Mouse (Mus musculus) midbrain, embryonic 12.5 days (tissue): ENCODE data around the gene Tmem242. TPM values are rescaled to one million over a fixed set of nuclear protein-coding genes. Genes with fewer than 3 reads are reported as not detected.

Source experiments
- ATAC-seq: fragments of 200-750 bp; cut with Nextera tagmentation; 2 replicates; pipeline ENCODE4 v1.8.0; 2017; ENCODE audit warnings: low read depth, moderate TSS enrichment, moderate library complexity; ENCODE audit not compliant: low FRiP score
- H3K27ac ChIP-seq: fragments of 300-500 bp; sonication (generic); replicated peaks from 2 replicates; pipeline ENCODE4 v1.5.1; 2016; ENCODE audit warnings: mild to moderate bottlenecking
- H3K27me3 ChIP-seq: fragments of 300-500 bp; sonication (generic); 2 replicates; pipeline ENCODE4 v1.6.1; 2016; ENCODE audit warnings: mild to moderate bottlenecking
- H3K36me3 ChIP-seq: fragments of 300-500 bp; sonication (generic); 2 replicates; pipeline ENCODE4 v1.6.1; 2016
- H3K4me1 ChIP-seq: fragments of 300-500 bp; sonication (generic); 2 replicates; pipeline ENCODE4 v1.6.1; 2016
- H3K4me2 ChIP-seq: fragments of 300-500 bp; sonication (generic); replicated peaks from 2 replicates; pipeline ENCODE4 v1.6.1; 2016; ENCODE audit warnings: mild to moderate bottlenecking, moderate library complexity
- H3K4me3 ChIP-seq: fragments of 300-500 bp; sonication (generic); 2 replicates; pipeline ENCODE4 v1.5.1; 2016; ENCODE audit warnings: mild to moderate bottlenecking
- H3K9ac ChIP-seq: fragments of 300-500 bp; sonication (generic); replicated peaks from 2 replicates; pipeline ENCODE4 v1.6.1; 2016; ENCODE audit warnings: mild to moderate bottlenecking, moderate library complexity
- H3K9me3 ChIP-seq: fragments of 300-500 bp; sonication (generic); 2 replicates; pipeline ENCODE4 v1.6.1; 2016; ENCODE audit warnings: mild to moderate bottlenecking
- WGBS: fragments of 180-500 bp; shearing (Covaris S2); methylation state at CpG from one replicate; pipeline ENCODE4 v1.1.7; 2016; 5-methylcytosine and 5-hydroxymethylcytosine counted together
- polyA plus RNA-seq: library from polyadenylated mRNA; unstranded; fragments of >200 nt; fragmentation: Nextera tagmentation; extraction: Ambion mirVana; gene quantifications from 2 replicates; pipeline ENCODE4 v1.2.1, GENCODE M21; 2016

Gene Tmem242
- polyA plus RNA-seq, 1 experiment from 2014 or later: 122 TPM

DNA sequence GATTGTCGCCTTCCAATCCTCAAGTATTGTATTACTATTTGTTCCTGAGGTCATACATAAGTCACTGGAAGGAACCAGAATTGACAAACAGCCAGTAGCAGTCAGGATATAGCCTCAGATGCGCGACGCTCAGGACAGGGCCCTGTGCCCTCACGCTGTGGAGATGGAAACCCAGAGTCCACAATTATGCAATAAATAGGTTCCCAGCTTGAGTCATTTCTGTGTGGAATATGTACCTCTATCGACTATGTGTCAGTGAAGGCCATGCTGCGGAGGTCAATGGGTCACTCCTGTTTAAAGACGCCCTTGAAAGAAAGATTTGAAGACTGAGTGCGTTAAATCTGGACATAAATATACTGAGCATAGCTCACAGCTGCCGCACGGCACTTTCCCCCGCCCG lies 26.7 kb downstream of the Tmem242 start:
- H3K4me3 ChIP-seq: no peak overlapping the region
- no peak overlapping the region for H3K9ac ChIP-seq
- 88% methylated on average over 13 of the region's 13 CpGs for WGBS
- no peak overlapping the region for H3K27ac ChIP-seq
- H3K27me3 ChIP-seq: no peaks in the 10 kb centered on the region
- H3K4me1 ChIP-seq: no peaks in the 10 kb centered on the region
- H3K9me3 ChIP-seq: no peaks in the 10 kb centered on the region
- peaks cover 13% of the 10 kb centered on the region for H3K36me3 ChIP-seq
- no peak overlapping the region for H3K4me2 ChIP-seq
- no peak for ATAC-seq

DNA sequence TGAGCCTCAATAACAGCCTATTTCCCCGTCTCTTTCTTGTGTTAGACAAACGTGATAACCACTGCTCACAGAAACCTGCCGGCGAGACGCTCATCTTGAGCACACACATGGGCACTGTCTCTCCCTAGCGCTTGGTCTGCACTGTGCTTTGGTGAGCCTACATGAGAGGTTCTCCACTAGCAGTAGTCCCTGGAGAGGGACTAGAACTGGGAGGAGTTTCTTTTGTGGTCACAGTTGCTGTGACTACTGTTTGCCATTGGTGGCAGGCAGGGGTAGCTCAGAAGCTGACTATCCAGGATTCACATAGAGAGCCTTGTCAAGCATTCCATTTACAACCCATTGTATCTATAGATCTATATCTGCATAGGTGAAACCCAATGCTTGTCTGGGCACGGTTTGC lies 27.3 kb downstream of the Tmem242 start:
- peaks cover 7% of the 10 kb centered on the region for H3K36me3 ChIP-seq
- ATAC-seq: no peak

DNA sequence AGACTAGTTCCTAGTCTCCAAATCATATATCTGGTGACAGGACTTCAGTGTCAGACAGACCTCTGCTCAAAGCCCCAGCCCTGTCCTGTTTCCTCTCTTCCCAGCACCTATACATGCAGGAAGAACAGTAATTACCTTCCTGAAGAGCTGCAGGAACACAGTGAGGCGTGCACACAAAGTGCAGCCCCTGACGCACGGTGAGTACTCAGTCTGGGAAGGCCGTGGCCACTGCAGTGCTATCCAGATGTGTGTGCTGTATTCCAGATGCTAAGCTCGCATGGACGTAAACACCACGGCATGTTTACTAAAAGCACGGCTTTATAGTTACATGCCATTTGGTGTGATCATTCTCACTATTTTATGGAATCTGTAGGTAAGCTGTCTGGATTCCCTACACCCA lies 27.8 kb downstream of the Tmem242 start:
- H3K4me3 ChIP-seq: no peak overlapping the region
- no peaks in the 10 kb centered on the region for H3K9me3 ChIP-seq
- no peak for ATAC-seq
- peaks cover 7% of the 10 kb centered on the region for H3K36me3 ChIP-seq
- no peaks in the 10 kb centered on the region for H3K27me3 ChIP-seq
- H3K9ac ChIP-seq: no peak overlapping the region
- no peak overlapping the region for H3K27ac ChIP-seq
- H3K4me1 ChIP-seq: no peaks in the 10 kb centered on the region
- WGBS: 96% methylated on average over 8 of the region's 8 CpGs
- no peak overlapping the region for H3K4me2 ChIP-seq

More for the DNA sequence above, 27.3 kb downstream of the Tmem242 start:
- H3K27ac ChIP-seq: no peak overlapping the region
- H3K27me3 ChIP-seq: no peaks in the 10 kb centered on the region
- no peaks in the 10 kb centered on the region for H3K9me3 ChIP-seq
- H3K4me2 ChIP-seq: no peak overlapping the region
- 94% methylated on average over 7 of the region's 7 CpGs for WGBS
- H3K4me1 ChIP-seq: no peaks in the 10 kb centered on the region
- H3K4me3 ChIP-seq: no peak overlapping the region
- H3K9ac ChIP-seq: no peak overlapping the region

DNA sequence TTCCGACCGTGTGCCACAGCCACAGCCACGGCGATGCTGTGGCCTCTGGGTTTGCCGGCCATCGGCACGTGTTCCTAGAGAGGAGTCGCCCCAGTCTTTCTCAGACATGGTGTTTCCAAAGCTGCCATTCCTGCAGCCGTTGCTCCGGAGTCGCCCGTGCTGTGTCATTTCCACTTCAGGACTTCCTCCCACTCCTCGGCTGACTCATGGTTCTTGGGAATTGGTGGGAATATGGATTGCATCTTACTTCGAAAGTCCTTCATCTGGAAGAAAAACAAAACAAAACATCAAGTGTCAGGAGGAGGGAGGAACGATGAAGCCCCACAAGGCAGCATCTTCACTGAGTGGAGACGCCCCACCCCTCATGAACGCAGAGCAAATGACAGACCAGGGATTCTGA lies 28.9 kb downstream of the Tmem242 start:
- Histone ChIP-seq H3K4me2 (no peak overlapping the region), H3K4me3 (no peak overlapping the region), H3K4me1 (no peaks in the 10 kb centered on the region), H3K27me3 (no peaks in the 10 kb centered on the region; the same call in 1 of the 2 replicates), H3K9me3 (no peaks in the 10 kb centered on the region), H3K36me3 (peaks cover 7% of the 10 kb centered on the region), H3K27ac (no peak overlapping the region), H3K9ac (no peak overlapping the region)
- WGBS: 94% methylated on average over 17 of the region's 17 CpGs
- no peak for ATAC-seq

DNA sequence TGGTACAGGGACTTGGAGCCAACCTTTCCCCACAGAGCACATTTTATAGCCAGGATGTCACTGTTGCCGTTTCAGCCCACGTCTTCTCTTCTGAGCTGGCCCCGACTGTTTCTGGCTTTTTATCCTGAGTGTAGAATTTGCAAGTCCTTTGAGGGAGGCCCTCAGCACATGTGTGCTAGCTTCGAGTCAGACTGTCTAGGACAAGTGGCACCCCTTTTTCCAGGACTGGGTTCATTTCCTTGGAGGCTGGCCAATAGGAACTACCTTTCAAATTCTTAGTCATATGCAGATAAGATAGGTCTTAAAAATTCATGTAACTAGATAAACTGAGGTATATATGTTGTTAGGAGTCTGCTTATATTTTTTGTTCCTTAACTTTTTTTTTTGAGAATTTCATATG lies 29.7 kb downstream of the Tmem242 start:
- Histone ChIP-seq H3K9me3 (no peaks in the 10 kb centered on the region), H3K4me3 (no peak overlapping the region), H3K27ac (no peak overlapping the region), H3K4me1 (no peaks in the 10 kb centered on the region), H3K4me2 (no peak overlapping the region), H3K36me3 (peaks cover 7% of the 10 kb centered on the region), H3K27me3 (peaks cover 1% of the 10 kb centered on the region), H3K9ac (no peak overlapping the region)
- 89% methylated on average over 4 of the region's 4 CpGs for WGBS
- no peak for ATAC-seq

DNA sequence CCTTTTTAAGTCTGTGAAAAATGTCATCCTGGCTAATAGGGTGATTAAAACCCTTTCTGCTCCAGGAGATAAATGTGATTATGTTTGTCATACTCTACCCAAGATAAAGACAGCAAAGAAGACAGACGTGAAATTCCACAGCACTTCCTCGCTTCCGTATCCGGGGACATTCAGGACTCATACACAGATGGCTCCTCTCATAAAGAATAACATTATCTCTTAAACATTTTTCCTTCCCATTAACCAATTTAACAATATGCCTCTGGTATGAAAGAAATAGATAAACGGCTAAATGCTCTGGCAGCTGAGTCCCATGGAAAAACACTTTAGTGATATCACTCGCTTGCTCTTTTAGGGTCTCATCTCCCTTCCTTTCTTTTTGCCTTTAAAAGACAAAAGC lies 33.0 kb downstream of the Tmem242 start:
- no peak overlapping the region for H3K4me2 ChIP-seq
- H3K27ac ChIP-seq: no peak overlapping the region
- H3K27me3 ChIP-seq: peaks cover 25% of the 10 kb centered on the region
- no peak overlapping the region for H3K4me3 ChIP-seq
- 75% methylated on average over 6 of the region's 6 CpGs for WGBS
- H3K9me3 ChIP-seq: no peaks in the 10 kb centered on the region
- no peak for ATAC-seq
- peaks cover 7% of the 10 kb centered on the region for H3K36me3 ChIP-seq
- peaks cover 6% of the 10 kb centered on the region; the same call in 1 of the 2 replicates for H3K4me1 ChIP-seq
- H3K9ac ChIP-seq: no peak overlapping the region

DNA sequence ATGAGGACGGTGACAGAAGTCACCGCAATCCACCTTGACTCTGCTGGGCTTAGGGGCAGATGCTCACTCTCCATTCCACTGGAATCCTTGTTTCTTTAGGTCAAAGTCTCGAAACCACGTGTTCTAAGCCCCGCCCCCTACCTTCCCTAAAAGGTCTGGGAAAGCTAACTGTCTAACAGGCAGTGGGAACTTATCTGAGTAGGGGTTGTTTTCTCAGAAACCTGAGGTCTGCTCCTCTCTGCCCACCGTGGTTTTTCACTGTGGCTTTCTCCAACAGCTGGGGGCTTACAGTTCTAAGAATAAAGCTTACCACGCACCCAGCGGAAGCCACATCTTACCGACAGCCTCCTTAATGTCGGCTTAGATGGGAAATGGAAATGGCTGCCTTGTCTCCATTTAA lies 33.5 kb downstream of the Tmem242 start:
- peaks cover 25% of the 10 kb centered on the region for H3K27me3 ChIP-seq
- no peak overlapping the region for H3K9ac ChIP-seq
- H3K36me3 ChIP-seq: peaks cover 7% of the 10 kb centered on the region
- H3K4me2 ChIP-seq: no peak overlapping the region; the same call in 1 of the 2 replicates
- no peak overlapping the region for H3K27ac ChIP-seq
- H3K4me3 ChIP-seq: no peak overlapping the region
- WGBS: 43% methylated on average over 10 of the region's 10 CpGs
- no peaks in the 10 kb centered on the region for H3K9me3 ChIP-seq
- ATAC-seq: no peak
- peaks cover 6% of the 10 kb centered on the region; the same call in 1 of the 2 replicates for H3K4me1 ChIP-seq

DNA sequence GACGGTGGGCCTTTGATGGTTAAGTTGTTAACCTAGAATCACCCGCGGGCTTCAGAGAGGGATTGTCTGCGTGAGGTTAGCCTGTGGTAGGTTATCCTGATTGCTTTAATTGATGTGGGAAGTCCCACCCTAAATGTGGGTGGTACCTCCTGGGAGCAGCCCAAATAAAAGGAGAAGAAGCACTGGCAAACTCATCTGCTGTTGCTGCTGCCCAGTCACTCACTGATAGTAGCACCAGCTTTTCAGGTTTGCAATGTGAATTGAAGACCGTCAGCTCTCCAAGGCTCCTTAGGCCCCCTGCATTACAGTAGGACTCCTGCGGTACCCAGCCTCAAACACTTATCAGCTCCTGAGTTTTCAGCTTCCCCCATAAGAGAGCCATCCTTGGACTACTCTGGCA lies 36.2 kb downstream of the Tmem242 start:
- peaks cover 37% of the 10 kb centered on the region for H3K27me3 ChIP-seq
- no peak for ATAC-seq
- WGBS: 83% methylated on average over 6 of the region's 6 CpGs

DNA sequence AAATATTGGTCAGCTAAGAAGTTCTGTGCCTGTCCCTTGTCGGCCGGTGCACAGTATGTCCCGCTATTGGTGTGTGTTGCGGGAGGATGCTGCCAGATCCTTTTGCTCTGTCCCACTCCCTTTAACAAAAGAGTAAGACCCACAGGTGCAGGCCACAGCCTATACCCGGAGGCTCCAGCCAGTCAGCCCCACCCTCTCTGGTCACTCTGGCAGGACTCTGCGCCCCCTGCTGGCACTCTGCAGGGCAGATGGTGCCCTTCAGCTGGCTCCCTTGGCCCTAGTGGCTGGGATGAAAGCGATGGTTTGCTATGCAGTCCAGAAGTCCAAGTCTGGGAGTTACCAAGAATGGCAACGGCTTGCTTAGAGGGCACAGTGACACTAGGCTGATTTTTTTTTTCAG lies 37.4 kb downstream of the Tmem242 start:
- H3K27me3 ChIP-seq: peaks cover 42% of the 10 kb centered on the region
- H3K36me3 ChIP-seq: no peaks in the 10 kb centered on the region
- ATAC-seq: peak; percentile 74
- H3K4me2 ChIP-seq: peak overlapping the region; percentile 30
- 23% methylated on average over 8 of the region's 8 CpGs for WGBS
- peaks cover 6% of the 10 kb centered on the region; the same call in 1 of the 2 replicates for H3K4me1 ChIP-seq
- no peaks in the 10 kb centered on the region for H3K9me3 ChIP-seq
- no peak overlapping the region for H3K4me3 ChIP-seq
- H3K27ac ChIP-seq: no peak overlapping the region
- no peak overlapping the region for H3K9ac ChIP-seq

More for the DNA sequence above, 36.2 kb downstream of the Tmem242 start:
- H3K4me1 ChIP-seq: peaks cover 6% of the 10 kb centered on the region; the same call in 1 of the 2 replicates
- no peaks in the 10 kb centered on the region for H3K36me3 ChIP-seq
- no peak overlapping the region for H3K9ac ChIP-seq
- no peak overlapping the region for H3K4me2 ChIP-seq
- no peak overlapping the region for H3K4me3 ChIP-seq
- H3K27ac ChIP-seq: no peak overlapping the region
- no peaks in the 10 kb centered on the region for H3K9me3 ChIP-seq

DNA sequence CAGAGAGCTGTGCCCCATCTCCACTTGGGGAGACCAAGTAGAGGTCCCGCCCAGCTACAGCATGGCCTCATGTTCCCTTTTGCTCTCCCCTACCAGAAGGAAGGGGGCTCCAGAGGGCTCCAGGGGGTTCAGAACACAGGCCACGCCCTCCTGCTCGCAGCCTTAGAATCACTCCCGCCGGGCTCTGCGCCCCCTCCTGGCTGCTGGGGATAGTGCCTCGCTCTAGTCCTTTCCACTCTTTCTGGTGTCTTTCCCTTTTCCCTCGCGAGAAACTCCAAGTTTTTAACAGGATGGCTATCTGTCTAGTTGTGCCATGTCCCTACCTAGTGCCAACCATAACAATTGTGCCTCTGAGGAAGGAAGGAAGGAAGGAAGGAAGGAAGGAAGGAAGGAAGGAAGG lies 38.0 kb downstream of the Tmem242 start:
- Histone ChIP-seq H3K4me1 (peaks cover 6% of the 10 kb centered on the region; the same call in 1 of the 2 replicates), H3K4me3 (no peak overlapping the region), H3K27ac (no peak overlapping the region), H3K9ac (no peak overlapping the region), H3K36me3 (no peaks in the 10 kb centered on the region), H3K9me3 (no peaks in the 10 kb centered on the region), H3K4me2 (peak overlapping the region; percentile 30), H3K27me3 (peaks cover 42% of the 10 kb centered on the region)
- peak; percentile 42; the same call in 1 of the 2 replicates for ATAC-seq
- WGBS: 7% methylated on average over 9 of the region's 9 CpGs

DNA sequence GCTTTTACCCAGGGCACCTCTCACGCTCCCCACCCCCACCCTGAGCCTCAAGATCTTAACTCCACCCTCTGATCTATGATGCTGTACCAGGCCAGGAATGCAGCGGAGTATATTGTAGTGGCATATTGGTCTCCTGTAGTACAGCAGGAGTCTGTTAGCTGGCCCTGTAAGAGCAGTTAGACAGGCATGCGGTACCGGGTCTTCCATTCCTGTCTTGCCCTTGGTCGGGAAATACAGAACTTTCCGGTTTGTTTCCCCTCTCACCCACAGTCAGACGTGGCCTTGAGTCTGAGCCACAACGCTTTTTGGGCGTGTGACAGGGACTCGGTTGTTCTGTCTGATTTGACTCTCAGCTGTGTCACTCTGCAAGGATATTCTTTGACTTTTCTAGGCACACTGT lies 38.8 kb downstream of the Tmem242 start:
- Histone ChIP-seq H3K36me3 (no peaks in the 10 kb centered on the region), H3K4me3 (no peak overlapping the region), H3K4me2 (no peak overlapping the region), H3K27me3 (peaks cover 42% of the 10 kb centered on the region), H3K27ac (no peak overlapping the region), H3K9ac (no peak overlapping the region), H3K9me3 (no peaks in the 10 kb centered on the region), H3K4me1 (peaks cover 6% of the 10 kb centered on the region; the same call in 1 of the 2 replicates)
- WGBS: 90% methylated on average over 10 of the region's 10 CpGs
- no peak for ATAC-seq

DNA sequence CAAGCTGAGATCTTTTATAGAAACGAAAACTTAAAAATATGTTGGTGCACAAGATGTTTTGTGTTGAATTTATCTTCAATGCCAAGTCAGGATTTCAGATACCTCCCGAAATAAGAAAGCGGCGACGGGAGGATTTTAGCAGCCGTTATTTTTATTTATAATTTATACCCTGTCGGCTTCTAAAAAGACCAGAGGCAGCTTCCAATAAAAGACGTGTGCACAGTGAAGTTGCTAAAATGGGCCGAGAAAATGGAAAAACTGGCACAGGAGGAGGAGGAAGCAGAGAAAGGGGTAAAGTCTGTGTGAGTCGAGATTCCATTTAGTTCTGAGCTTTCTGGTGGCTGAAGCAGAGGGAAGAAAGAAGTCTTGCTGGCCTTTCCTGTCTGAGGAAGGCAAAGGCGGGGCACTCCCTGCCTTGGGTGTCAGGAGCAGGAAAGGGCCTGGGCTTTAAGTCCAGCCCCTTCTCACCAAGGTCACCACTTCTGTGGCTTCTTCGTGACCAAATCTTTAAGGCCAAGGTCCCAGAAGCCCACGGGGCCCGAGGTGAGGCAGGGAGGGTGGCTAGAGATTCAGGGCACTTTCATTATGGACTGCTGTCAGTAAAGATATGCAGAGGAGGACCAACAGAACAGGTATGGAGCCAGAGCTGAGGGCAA lies 39.5 kb downstream of the Tmem242 start:
- no peak overlapping the region for H3K9ac ChIP-seq
- no peak for ATAC-seq
- WGBS: 82% methylated on average over 14 of the region's 14 CpGs
- peaks cover 6% of the 10 kb centered on the region; the same call in 1 of the 2 replicates for H3K4me1 ChIP-seq
- H3K27me3 ChIP-seq: peaks cover 42% of the 10 kb centered on the region
- H3K4me3 ChIP-seq: no peak overlapping the region
- H3K9me3 ChIP-seq: no peaks in the 10 kb centered on the region
- H3K4me2 ChIP-seq: no peak overlapping the region
- H3K36me3 ChIP-seq: no peaks in the 10 kb centered on the region
- no peak overlapping the region for H3K27ac ChIP-seq
